Mouse (Mus musculus): ENCODE results near the gene Cd52. TPM values are rescaled to one million over a fixed set of nuclear protein-coding genes. Genes with fewer than 3 reads are reported as not detected.
A peak's percentile ranks its signal among the peaks of the same experiment; 100 is the strongest.

The Cd52 gene
- total and polyA plus RNA-seq, 3 experiments, result 1.3 to 21.1 (median 2.0) TPM

DNA sequence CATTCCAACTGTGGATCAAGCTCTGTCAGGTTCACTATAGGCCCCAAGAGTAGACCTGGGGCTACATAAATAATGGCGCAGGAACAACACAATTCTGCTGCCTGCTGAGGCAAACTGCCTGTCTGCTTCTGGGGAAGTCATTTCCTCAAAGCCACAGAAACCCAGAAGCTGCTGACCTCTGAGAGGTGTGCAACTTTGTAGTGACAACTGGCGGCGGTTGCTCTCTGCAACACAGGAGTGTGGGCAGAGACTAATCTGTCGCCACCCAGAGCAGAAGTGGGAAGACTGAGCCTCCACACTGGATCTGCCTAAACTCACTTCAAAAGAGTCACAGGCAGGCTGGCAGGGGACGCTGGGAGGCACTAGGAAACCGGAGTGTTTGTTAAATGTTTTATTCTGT is 34.6 kb upstream of the Cd52 start:
- Histone ChIP-seq H3K27me3 (ENCODE audit: insufficient read depth, low read length) (no peaks in the 10 kb centered on the region), H3K4me1 (ENCODE audit: insufficient read depth, low read depth, low read length) (peaks cover 83% of the 10 kb centered on the region), H3K9me3 (replicated peaks) (no peaks in the 10 kb centered on the region), H3K4me3 (ENCODE audit: low read depth, low read length) (peak overlapping the region; percentile 89; the same call in 1 of the 2 replicates), H3K36me3 (replicated peaks) (peaks cover 85% of the 10 kb centered on the region)
- DNase-seq (ENCODE audit: low spot score) (peak; percentile 44), ATAC-seq (ENCODE audit: extremely low read depth, insufficient number of reproducible peaks, low FRiP score, poor library complexity, severe bottlenecking) (no peak)
- no peak for TF ChIP-seq CTCF (IDR thresholded peaks at IDR 0.05; ENCODE audit: low read depth, low read length)
- TF ChIP-seq GATA2 (IDR thresholded peaks at IDR 0.05; ENCODE audit: borderline replicate concordance, low read depth, low read length), result no peak
- no peak for TF ChIP-seq GATA1 (IDR thresholded peaks at IDR 0.05; ENCODE audit: borderline replicate concordance, low read length)
- TF ChIP-seq TAL1 (conservative IDR thresholded peaks at IDR 0.05; ENCODE audit: low read depth, low read length), result no peak
- TF ChIP-seq POLR2AphosphoS5 (IDR thresholded peaks at IDR 0.05; ENCODE audit: insufficient replicate concordance, low read depth, low read length), result no peak

DNA sequence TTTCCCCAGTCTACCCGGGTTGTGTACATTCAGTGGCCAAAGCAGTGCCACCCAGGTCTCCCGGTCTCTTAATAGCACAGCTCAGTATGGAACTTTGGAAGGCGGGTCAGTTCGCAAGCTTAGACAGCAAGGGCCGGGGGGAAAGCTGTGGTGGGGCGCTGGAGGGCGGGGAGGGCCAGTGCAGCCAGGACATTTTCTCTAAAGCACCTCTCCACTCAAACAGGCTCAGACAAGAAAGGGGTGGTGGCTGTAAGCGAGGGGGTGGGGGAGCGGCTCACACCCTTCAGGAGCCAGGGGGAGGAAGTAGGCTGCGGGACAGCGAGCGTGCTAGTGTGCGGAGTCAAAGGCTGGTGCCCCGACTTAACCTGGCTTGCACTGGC is 34.1 kb upstream of the Cd52 start:
- no peaks in the 10 kb centered on the region for H3K9me3 ChIP-seq (replicated peaks)
- H3K27me3 ChIP-seq (ENCODE audit: insufficient read depth, low read length), result no peaks in the 10 kb centered on the region
- H3K4me1 ChIP-seq (ENCODE audit: insufficient read depth, low read depth, low read length), result peaks cover 87% of the 10 kb centered on the region
- TF ChIP-seq CTCF (IDR thresholded peaks at IDR 0.05; ENCODE audit: low read depth, low read length), result no peak
- no peak for TF ChIP-seq TAL1 (conservative IDR thresholded peaks at IDR 0.05; ENCODE audit: low read depth, low read length)
- no peak for TF ChIP-seq GATA2 (IDR thresholded peaks at IDR 0.05; ENCODE audit: borderline replicate concordance, low read depth, low read length)
- no peak for TF ChIP-seq GATA1 (IDR thresholded peaks at IDR 0.05; ENCODE audit: borderline replicate concordance, low read length)
- no peak for TF ChIP-seq POLR2AphosphoS5 (IDR thresholded peaks at IDR 0.05; ENCODE audit: insufficient replicate concordance, low read depth, low read length)
- peak; percentile 77 for DNase-seq (ENCODE audit: low spot score)
- H3K4me3 ChIP-seq (ENCODE audit: low read depth, low read length), result peak overlapping the region; percentile 89
- H3K36me3 ChIP-seq (replicated peaks), result peaks cover 81% of the 10 kb centered on the region
- no peak for ATAC-seq (ENCODE audit: extremely low read depth, insufficient number of reproducible peaks, low FRiP score, poor library complexity, severe bottlenecking)

DNA sequence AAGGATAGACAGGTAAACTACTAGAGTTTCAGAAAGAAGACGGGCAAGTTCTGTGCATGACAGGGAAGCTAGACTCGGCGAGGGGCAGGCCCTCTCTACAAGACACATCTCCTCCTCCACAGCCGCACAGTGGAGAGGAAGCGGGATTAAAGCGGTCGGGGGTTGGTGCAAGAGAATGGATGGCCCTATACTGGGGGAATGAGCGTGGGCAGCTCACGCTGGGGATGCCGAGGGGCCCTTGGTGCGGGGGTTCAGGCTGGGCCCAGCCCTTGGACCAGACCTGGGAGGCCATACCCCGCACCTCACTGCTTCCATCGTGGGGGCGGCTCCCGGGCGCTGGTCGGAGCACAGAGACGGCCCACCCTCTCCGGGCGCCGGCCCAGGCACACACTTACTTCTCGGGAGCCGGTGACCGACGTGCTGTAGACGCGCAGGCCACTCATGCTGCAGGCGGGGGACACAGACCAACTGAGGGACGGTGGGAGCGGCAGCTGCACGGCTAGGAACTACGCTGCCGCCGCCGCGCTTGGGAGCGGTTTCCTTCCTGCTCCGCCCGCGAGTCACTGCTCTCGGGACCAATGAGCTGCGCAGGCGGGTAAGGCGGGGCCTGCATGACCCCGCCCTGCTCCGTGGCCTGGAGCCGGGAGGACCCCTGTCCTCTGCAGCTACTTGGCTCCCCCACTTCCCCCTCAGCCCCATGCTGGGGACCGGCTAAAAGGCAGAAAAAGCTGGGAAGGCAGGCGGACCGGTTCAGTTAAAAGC is 33.5 kb upstream of the Cd52 start, which contains the start of gene Sh3bgrl3:
Gene Sh3bgrl3, minus strand, starts transcription at position 569 of the 762 bp plus-strand sequence.
- no peaks in the 10 kb centered on the region for H3K9me3 ChIP-seq (replicated peaks)
- H3K27me3 ChIP-seq (ENCODE audit: insufficient read depth, low read length), result no peaks in the 10 kb centered on the region
- TF ChIP-seq POLR2AphosphoS5 (IDR thresholded peaks at IDR 0.05; ENCODE audit: insufficient replicate concordance, low read depth, low read length) (no peak), TAL1 (conservative IDR thresholded peaks at IDR 0.05; ENCODE audit: low read depth, low read length) (no peak), CTCF (IDR thresholded peaks at IDR 0.05; ENCODE audit: low read depth, low read length) (no peak), GATA2 (IDR thresholded peaks at IDR 0.05; ENCODE audit: borderline replicate concordance, low read depth, low read length) (no peak), GATA1 (IDR thresholded peaks at IDR 0.05; ENCODE audit: borderline replicate concordance, low read length) (no peak)
- peaks cover 88% of the 10 kb centered on the region for H3K4me1 ChIP-seq (ENCODE audit: insufficient read depth, low read depth, low read length)
- DNase-seq (ENCODE audit: low spot score) (peak; percentile 98), ATAC-seq (ENCODE audit: extremely low read depth, insufficient number of reproducible peaks, low FRiP score, poor library complexity, severe bottlenecking) (peak; percentile 70)
- H3K4me3 ChIP-seq (ENCODE audit: low read depth, low read length), result peak within 1 kb of the TSS; percentile 89
- peaks cover 75% of the 10 kb centered on the region for H3K36me3 ChIP-seq (replicated peaks)

DNA sequence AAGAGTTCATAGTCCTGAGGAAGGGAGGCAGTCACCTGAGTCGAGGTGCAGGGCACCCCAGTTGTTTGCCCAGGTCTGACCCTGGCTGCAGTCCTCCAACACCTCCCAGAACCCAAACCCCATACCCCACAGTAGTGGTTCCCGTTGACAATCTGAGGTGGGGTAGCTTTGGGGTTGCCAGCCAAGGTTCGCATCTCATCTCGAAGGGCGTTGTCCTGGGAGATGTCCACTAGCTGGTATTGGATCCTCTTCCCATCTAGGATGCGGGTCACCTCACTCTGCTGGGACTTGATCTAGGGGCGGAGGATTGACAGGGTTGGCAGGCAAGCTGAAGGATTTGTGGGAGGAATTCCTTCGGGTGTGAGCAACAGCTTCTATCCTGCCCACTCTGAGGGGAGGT is 32.9 kb upstream of the Cd52 start:
- Histone ChIP-seq H3K4me3 (ENCODE audit: low read depth, low read length) (peak overlapping the region; percentile 89), H3K36me3 (replicated peaks) (peaks cover 69% of the 10 kb centered on the region), H3K4me1 (ENCODE audit: insufficient read depth, low read depth, low read length) (peaks cover 86% of the 10 kb centered on the region), H3K9me3 (replicated peaks) (no peaks in the 10 kb centered on the region), H3K27me3 (ENCODE audit: insufficient read depth, low read length) (no peaks in the 10 kb centered on the region)
- TF ChIP-seq CTCF (IDR thresholded peaks at IDR 0.05; ENCODE audit: low read depth, low read length) (no peak), POLR2AphosphoS5 (IDR thresholded peaks at IDR 0.05; ENCODE audit: insufficient replicate concordance, low read depth, low read length) (no peak), GATA2 (IDR thresholded peaks at IDR 0.05; ENCODE audit: borderline replicate concordance, low read depth, low read length) (no peak), GATA1 (IDR thresholded peaks at IDR 0.05; ENCODE audit: borderline replicate concordance, low read length) (no peak), TAL1 (conservative IDR thresholded peaks at IDR 0.05; ENCODE audit: low read depth, low read length) (no peak)
- ATAC-seq (ENCODE audit: extremely low read depth, insufficient number of reproducible peaks, low FRiP score, poor library complexity, severe bottlenecking), result no peak
- no peak for DNase-seq (ENCODE audit: low spot score)

DNA sequence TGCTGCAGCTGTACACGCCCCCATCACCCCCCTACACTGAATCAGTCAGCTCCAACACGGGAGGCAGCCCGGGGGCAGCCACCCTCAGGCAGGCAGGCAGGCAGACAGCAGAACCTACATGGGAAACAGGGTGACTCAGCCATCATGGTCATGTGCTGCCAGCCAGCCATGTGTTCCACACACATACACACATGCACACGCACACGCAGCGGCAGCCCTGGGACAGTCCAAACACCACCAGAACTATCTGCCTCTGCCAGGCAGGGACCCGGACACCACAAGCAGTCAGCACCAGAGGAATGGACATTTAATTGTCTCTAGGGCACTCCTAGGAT is 32.2 kb upstream of the Cd52 start:
- peaks cover 62% of the 10 kb centered on the region for H3K36me3 ChIP-seq (replicated peaks)
- DNase-seq (ENCODE audit: low spot score) (no peak), ATAC-seq (ENCODE audit: extremely low read depth, insufficient number of reproducible peaks, low FRiP score, poor library complexity, severe bottlenecking) (no peak)
- no peaks in the 10 kb centered on the region for H3K27me3 ChIP-seq (ENCODE audit: insufficient read depth, low read length)
- no peak for TF ChIP-seq GATA1 (IDR thresholded peaks at IDR 0.05; ENCODE audit: borderline replicate concordance, low read length)
- TF ChIP-seq TAL1 (conservative IDR thresholded peaks at IDR 0.05; ENCODE audit: low read depth, low read length), result no peak
- TF ChIP-seq POLR2AphosphoS5 (IDR thresholded peaks at IDR 0.05; ENCODE audit: insufficient replicate concordance, low read depth, low read length), result no peak
- TF ChIP-seq GATA2 (IDR thresholded peaks at IDR 0.05; ENCODE audit: borderline replicate concordance, low read depth, low read length), result no peak
- no peak for TF ChIP-seq CTCF (IDR thresholded peaks at IDR 0.05; ENCODE audit: low read depth, low read length)
- no peaks in the 10 kb centered on the region for H3K9me3 ChIP-seq (replicated peaks)
- peak overlapping the region; percentile 48; the same call in 1 of the 2 replicates for H3K4me3 ChIP-seq (ENCODE audit: low read depth, low read length)
- H3K4me1 ChIP-seq (ENCODE audit: insufficient read depth, low read depth, low read length), result peaks cover 82% of the 10 kb centered on the region

DNA sequence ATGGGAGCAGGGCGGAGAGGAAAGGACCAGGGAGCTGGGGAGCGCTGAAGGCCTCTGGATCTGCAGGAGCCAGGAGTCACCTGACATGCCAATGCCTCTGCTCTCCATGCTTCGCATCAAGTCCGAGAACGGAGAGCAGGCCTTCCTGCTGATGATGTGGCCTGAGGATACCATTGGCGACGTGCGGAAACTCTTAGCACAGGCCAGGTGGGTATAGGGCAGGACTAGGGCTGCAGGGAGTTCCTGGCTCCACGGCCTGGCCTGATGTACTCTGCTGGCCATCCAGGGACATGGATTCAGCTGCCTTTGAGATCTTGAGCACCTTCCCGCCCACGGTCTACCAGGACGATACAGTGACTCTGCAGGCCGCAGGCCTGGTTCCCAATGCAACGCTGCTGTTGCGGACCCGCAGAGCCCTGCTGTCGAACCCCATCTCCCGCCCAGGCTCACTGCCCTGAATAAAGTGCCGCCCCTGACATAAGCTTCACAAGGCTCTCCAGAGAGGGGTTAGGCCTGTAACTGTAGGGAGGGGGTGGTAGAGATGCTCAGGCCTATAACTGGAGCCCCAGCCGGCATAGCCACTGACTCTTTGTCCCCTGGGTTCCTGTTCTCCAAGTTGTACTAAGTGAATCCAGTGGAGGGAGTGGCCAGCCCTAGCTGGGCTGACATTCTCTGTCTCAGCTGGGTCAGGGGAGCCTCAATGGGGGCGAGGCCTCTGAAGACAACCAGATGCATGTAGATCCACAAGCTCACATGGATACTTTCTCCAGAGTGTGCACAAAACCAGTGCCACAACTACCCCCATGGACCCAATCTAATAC is 31.6 kb upstream of the Cd52 start:
- Histone ChIP-seq H3K4me3 (ENCODE audit: low read depth, low read length) (peak overlapping the region; percentile 48; the same call in 1 of the 2 replicates), H3K4me1 (ENCODE audit: insufficient read depth, low read depth, low read length) (peaks cover 80% of the 10 kb centered on the region)

More for the DNA sequence above, 31.6 kb upstream of the Cd52 start:
- Histone ChIP-seq H3K36me3 (replicated peaks) (peaks cover 57% of the 10 kb centered on the region), H3K9me3 (replicated peaks) (no peaks in the 10 kb centered on the region), H3K27me3 (ENCODE audit: insufficient read depth, low read length) (no peaks in the 10 kb centered on the region)
- no peak for TF ChIP-seq GATA2 (IDR thresholded peaks at IDR 0.05; ENCODE audit: borderline replicate concordance, low read depth, low read length)
- no peak for TF ChIP-seq POLR2AphosphoS5 (IDR thresholded peaks at IDR 0.05; ENCODE audit: insufficient replicate concordance, low read depth, low read length)
- TF ChIP-seq CTCF (IDR thresholded peaks at IDR 0.05; ENCODE audit: low read depth, low read length), result no peak
- TF ChIP-seq TAL1 (conservative IDR thresholded peaks at IDR 0.05; ENCODE audit: low read depth, low read length), result no peak
- TF ChIP-seq GATA1 (IDR thresholded peaks at IDR 0.05; ENCODE audit: borderline replicate concordance, low read length), result no peak
- ATAC-seq (ENCODE audit: extremely low read depth, insufficient number of reproducible peaks, low FRiP score, poor library complexity, severe bottlenecking) (no peak), DNase-seq (ENCODE audit: low spot score) (no peak)

Measured in G1E (cell line).